Mouse (Mus musculus) erythroblast, embryonic 14.5 days (primary cell): ENCODE measurements around the gene Itih5. TPM values are rescaled to one million over a fixed set of nuclear protein-coding genes. Genes with fewer than 3 reads are reported as not detected.

Experiments
- H3K27me3 ChIP-seq: 2 replicates; pipeline ENCODE4 v1.6.1; 2012; ENCODE audit warnings: inconsistent platforms; ENCODE audit not compliant: control insufficient read depth
- H3K36me3 ChIP-seq: 2 replicates; pipeline ENCODE4 v1.6.1; 2012; ENCODE audit warnings: mild to moderate bottlenecking, inconsistent platforms; ENCODE audit not compliant: control insufficient read depth
- H3K4me1 ChIP-seq: 2 replicates; pipeline ENCODE4 v1.6.1; 2012; ENCODE audit warnings: inconsistent platforms; ENCODE audit not compliant: control insufficient read depth
- H3K4me3 ChIP-seq: replicated peaks from 2 replicates; pipeline ENCODE3; 2012; ENCODE audit warnings: moderate library complexity, mild to moderate bottlenecking, inconsistent platforms
- H3K9me3 ChIP-seq: 2 replicates; pipeline ENCODE4 v1.6.1; 2012; ENCODE audit warnings: low read length, inconsistent platforms, mixed read lengths; ENCODE audit not compliant: control insufficient read depth
- GATA1 ChIP-seq: IDR thresholded peaks from 2 replicates; pipeline ENCODE4 v1.6.1; 2012; ENCODE audit warnings: low read length, inconsistent platforms, mixed read lengths
- TAL1 ChIP-seq: IDR thresholded peaks from 3 replicates; pipeline ENCODE4 v1.6.1; 2012; ENCODE audit warnings: low read length, inconsistent platforms, mixed read lengths
- polyA plus RNA-seq: library from polyadenylated mRNA; stranded (reverse); fragments of >175 nt; gene quantifications from 2 replicates; pipeline ENCODE4 v1.2.3, GENCODE M21; 2012

Gene Itih5
- polyA plus RNA-seq, 1 experiment, result not detected

DNA sequence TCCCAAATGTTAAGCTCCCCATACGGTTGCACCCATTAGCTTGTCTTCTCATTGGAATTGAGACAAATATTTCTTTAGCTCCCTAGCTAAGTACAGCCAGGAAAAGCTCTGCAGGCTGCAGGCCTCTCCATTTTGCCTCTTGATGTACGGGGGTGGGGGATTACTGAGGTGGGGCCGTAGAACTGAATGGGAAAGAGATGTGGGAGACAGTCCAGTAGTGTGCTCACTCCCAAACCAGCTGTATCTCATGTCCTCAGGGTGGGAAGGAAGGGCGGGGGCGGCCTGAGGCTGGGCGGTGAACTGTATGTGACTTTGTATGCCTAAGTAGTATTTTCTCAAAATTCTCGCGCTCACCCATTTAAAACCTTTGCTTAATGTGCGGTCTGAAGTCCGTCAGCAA, 3.8 kb downstream of the Itih5 start:
- TF ChIP-seq GATA1 (no peak), TAL1 (no peak)
- H3K27me3 ChIP-seq, result no peaks in the 10 kb centered on the region
- H3K4me1 ChIP-seq, result peaks cover 9% of the 10 kb centered on the region
- H3K36me3 ChIP-seq, result no peaks in the 10 kb centered on the region
- H3K9me3 ChIP-seq, result no peaks in the 10 kb centered on the region
- no peak overlapping the region for H3K4me3 ChIP-seq

DNA sequence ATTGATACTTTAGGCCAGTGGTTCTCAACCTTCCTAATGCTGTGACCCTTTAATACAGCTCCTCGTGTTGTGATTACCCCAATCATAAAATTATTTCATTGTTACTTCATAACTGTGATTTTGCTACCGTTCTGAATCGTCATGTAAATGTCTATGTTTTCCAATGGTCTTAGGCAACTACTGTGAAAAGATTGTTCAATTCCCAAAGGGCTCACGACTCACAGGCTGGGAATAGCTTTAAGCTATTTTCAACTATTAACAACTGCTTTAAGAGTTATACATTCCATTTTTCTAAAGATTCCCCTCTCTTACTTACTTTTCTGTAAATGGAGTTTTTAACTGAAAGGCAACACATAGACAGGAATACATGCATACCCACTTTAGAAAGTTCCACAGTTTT, 8.6 kb downstream of the Itih5 start:
- TF ChIP-seq GATA1 (no peak), TAL1 (no peak)
- no peak overlapping the region for H3K4me3 ChIP-seq

DNA sequence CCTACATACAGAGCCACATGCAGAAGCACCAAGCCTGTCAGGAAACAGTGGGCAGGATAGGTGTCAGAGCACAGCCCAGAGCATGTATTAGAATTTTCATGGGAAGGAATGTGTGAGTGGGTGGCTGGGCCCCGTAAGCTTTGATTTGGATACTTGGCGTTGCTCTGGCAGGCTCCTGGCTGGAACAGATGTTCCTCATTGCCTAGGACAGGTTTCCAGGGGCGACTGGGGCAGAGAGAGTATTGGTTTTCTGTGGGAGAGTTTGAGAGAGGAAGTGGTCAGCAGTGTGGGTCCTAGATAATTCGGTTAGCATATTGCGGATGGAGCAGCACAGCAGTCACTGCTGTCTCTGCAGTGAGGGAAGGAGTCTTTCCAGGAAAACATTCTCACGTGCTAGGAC, 13.3 kb downstream of the Itih5 start:
- peaks cover 8% of the 10 kb centered on the region for H3K4me1 ChIP-seq

More for the DNA sequence above, 8.6 kb downstream of the Itih5 start:
- Histone ChIP-seq H3K9me3 (no peaks in the 10 kb centered on the region), H3K36me3 (no peaks in the 10 kb centered on the region), H3K27me3 (no peaks in the 10 kb centered on the region), H3K4me1 (peaks cover 3% of the 10 kb centered on the region)

DNA sequence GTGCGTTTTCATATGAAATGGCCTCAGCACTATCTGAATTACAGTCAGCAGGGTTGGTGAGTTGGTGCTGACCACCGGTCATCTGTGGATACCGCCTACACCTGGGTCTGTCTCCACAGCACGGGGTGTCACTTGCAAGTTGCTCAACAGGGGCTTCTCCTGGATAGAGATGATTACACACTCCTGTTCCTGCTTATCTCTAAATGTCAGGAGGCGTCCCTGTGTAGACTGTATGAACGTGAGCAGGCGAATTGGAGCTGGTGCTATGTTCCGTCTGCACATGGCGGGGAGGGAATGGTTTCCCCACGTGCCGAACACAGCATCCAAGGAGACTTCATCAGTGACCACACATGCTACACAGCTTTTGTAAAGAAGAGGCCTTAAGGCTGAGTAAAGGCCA, 13.9 kb downstream of the Itih5 start:
- Histone ChIP-seq H3K4me1 (peaks cover 8% of the 10 kb centered on the region), H3K36me3 (no peaks in the 10 kb centered on the region), H3K4me3 (no peak overlapping the region), H3K9me3 (no peaks in the 10 kb centered on the region), H3K27me3 (no peaks in the 10 kb centered on the region)
- TF ChIP-seq TAL1 (no peak), GATA1 (no peak)

More for the DNA sequence above, 13.3 kb downstream of the Itih5 start:
- H3K4me3 ChIP-seq, result no peak overlapping the region
- no peaks in the 10 kb centered on the region for H3K36me3 ChIP-seq
- H3K9me3 ChIP-seq, result no peaks in the 10 kb centered on the region
- H3K27me3 ChIP-seq, result no peaks in the 10 kb centered on the region
- no peak for TF ChIP-seq TAL1
- TF ChIP-seq GATA1, result no peak

DNA sequence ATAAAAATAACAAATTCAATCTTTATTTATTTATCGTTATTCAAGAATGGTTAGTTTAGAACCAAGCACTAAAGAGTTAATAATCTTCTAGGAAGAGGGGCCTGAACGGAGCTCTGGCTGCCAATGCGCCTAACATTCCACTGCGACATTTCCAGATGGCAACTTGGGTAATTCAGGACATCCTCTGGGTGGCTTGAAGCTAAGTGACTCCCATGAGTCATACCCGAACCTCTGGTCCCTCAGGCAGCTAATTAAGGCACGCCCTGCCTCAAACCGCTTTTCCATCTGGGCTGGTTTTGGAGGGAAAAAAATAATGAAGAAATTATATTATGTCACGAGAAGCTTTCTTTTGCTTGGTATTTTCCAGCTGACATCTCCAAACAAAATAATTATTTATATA, 14.6 kb downstream of the Itih5 start:
- Histone ChIP-seq H3K36me3 (no peaks in the 10 kb centered on the region), H3K4me1 (peaks cover 8% of the 10 kb centered on the region), H3K9me3 (no peaks in the 10 kb centered on the region), H3K4me3 (no peak overlapping the region), H3K27me3 (no peaks in the 10 kb centered on the region)
- TF ChIP-seq TAL1 (no peak), GATA1 (no peak)

DNA sequence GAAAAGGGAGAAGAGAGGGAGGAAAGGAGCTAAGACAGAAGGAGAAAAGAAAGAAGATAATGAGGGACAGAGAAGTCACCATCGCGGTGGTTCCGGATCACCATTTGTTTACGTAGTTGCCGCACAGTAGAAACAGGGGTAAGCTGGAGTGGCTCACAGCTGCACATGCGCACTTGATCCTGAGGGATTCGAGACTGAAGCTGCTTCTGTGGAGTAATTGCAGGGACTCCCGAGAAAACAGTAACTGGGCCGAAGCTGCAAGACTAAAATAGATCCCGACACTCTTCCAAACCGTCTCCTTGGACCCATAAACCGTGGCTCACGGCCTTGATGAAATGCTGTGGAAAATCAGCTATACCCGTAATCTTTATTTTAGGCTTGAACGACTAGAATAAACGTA, 16.6 kb downstream of the Itih5 start:
- no peak for TF ChIP-seq TAL1
- TF ChIP-seq GATA1, result no peak

DNA sequence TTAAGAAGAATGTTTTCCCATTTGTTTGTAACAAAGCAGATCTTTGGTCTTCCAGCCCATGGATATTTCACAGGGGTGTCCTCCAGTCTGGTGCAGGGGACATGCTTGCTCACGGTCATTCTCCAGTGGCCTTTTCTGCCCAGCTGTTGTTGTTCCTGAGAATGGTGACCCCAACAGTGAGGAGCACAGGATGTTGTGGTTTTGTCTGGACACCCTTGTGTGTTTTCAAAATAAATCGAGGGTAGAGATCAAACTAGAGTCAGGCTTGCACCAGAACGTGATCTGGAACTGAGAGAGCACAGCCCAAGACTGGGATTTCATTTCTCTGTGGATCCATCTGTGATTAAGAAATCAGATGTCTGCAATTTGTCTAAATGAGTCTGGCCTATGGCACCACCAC, 40.2 kb downstream of the Itih5 start:
- Histone ChIP-seq H3K4me1 (no peaks in the 10 kb centered on the region), H3K9me3 (no peaks in the 10 kb centered on the region), H3K36me3 (no peaks in the 10 kb centered on the region), H3K4me3 (no peak overlapping the region), H3K27me3 (no peaks in the 10 kb centered on the region)
- TF ChIP-seq GATA1 (no peak), TAL1 (no peak)

More for the DNA sequence above, 16.6 kb downstream of the Itih5 start:
- no peaks in the 10 kb centered on the region for H3K36me3 ChIP-seq
- peaks cover 8% of the 10 kb centered on the region for H3K4me1 ChIP-seq
- no peaks in the 10 kb centered on the region for H3K9me3 ChIP-seq
- no peak overlapping the region for H3K4me3 ChIP-seq
- H3K27me3 ChIP-seq, result no peaks in the 10 kb centered on the region

DNA sequence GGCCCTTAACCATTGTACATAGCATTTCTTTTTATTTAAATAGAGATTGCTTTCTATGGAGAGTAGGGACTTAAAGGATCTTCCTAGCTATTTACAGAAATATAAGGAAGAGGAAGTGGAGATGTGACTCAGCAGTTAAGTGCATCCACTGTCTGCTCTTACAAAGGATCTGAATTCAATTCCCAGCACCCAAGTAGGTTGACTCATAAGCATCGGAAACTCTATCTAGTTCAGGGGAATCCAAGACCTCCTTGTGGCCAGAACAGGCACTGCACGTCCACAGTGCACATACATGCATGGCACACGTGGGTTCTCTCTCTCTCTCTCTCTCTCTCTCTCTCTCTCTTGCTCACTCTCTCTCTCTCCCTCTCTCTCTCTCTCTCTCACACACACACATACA, 41.8 kb downstream of the Itih5 start:
- H3K36me3 ChIP-seq, result no peaks in the 10 kb centered on the region
- no peaks in the 10 kb centered on the region for H3K9me3 ChIP-seq

DNA sequence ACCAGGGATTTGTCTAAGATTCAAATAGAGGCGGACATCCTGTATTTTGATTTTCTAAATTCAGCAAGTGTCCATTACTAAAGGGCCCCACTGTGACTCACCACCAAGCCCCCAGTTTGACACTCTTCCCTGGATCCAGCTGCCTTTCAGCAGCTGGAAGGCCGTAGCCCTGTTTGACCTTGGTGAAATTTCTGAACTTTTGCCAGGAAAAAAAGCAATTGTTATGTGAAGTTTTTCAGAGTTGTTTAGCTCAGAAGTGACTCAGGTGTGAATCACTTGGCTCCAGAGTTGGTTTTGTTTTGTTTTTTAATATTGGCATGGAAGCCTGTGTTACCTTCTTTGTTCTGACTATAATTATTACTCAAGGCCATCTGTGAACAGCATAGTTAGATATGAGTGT, 46.0 kb downstream of the Itih5 start:
- Histone ChIP-seq H3K4me1 (no peaks in the 10 kb centered on the region), H3K9me3 (no peaks in the 10 kb centered on the region), H3K4me3 (no peak overlapping the region), H3K36me3 (no peaks in the 10 kb centered on the region), H3K27me3 (no peaks in the 10 kb centered on the region)
- TF ChIP-seq GATA1 (no peak), TAL1 (no peak)

More for the DNA sequence above, 41.8 kb downstream of the Itih5 start:
- TF ChIP-seq TAL1 (no peak), GATA1 (no peak)
- no peaks in the 10 kb centered on the region for H3K4me1 ChIP-seq
- H3K27me3 ChIP-seq, result no peaks in the 10 kb centered on the region
- H3K4me3 ChIP-seq, result no peak overlapping the region

DNA sequence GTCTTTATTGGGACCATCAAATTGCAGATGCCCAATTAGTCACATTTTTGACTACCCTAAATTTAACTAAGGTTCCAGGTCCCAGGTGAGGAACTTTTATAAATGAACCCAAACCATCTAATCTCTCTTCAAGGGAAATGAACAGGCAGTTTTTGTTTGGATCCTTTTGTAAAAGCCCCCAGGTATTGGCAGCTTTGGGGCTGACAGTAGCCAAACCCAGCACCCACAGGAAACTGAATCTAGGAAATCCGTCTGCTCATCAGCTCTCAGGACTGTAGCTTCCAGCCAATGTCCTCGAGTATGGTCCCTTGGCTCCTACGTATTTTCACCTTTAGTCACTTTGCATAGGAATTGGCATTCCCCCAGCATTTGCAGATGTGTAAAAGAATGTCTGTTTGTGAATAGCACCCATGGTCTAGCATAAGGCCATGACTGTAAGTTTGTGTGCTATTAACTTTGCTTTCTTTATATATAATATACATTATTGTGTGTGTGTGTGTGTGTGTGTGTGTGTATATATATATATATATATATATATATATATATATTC, 47.4 kb downstream of the Itih5 start:
- Histone ChIP-seq H3K4me3 (no peak overlapping the region), H3K4me1 (no peaks in the 10 kb centered on the region), H3K9me3 (no peaks in the 10 kb centered on the region), H3K36me3 (no peaks in the 10 kb centered on the region), H3K27me3 (no peaks in the 10 kb centered on the region)
- TF ChIP-seq GATA1 (no peak), TAL1 (no peak)
